Mouse (Mus musculus) liver, adult 2 months (tissue): ENCODE measurements around the gene Bard1. TPM values are rescaled to one million over a fixed set of nuclear protein-coding genes. Genes with fewer than 3 reads are reported as not detected.
A peak's percentile ranks its signal among the peaks of the same experiment; 100 is the strongest.

Experiments used
- DNase-seq: peaks from one replicate; pipeline ENCODE4 v3.0.0-alpha.2; 2011; ENCODE audit warnings: low read depth, low spot score; ENCODE audit errors: extremely low read depth
- H3K27ac ChIP-seq: fragments of 200-500 bp; replicated peaks from 2 replicates; pipeline ENCODE4 v1.5.1; 2012; ENCODE audit warnings: low read depth, mild to moderate bottlenecking, control low read depth, inconsistent platforms, low read length; ENCODE audit not compliant: insufficient read depth
- H3K27me3 ChIP-seq: fragments of 200-500 bp; 2 replicates; pipeline ENCODE4 v1.6.1; 2012; ENCODE audit warnings: mild to moderate bottlenecking, moderate library complexity, low read length, inconsistent platforms; ENCODE audit not compliant: control insufficient read depth, insufficient read depth
- H3K36me3 ChIP-seq: fragments of 200-500 bp; 2 replicates; pipeline ENCODE4 v1.6.1; 2012; ENCODE audit warnings: low read length, inconsistent platforms; ENCODE audit not compliant: control insufficient read depth, insufficient read depth
- H3K4me1 ChIP-seq: fragments of 200-500 bp; 2 replicates; pipeline ENCODE4 v1.6.1; 2011; ENCODE audit warnings: low read length; ENCODE audit not compliant: control insufficient read depth, insufficient read depth
- H3K4me3 ChIP-seq: fragments of 200-500 bp; 2 replicates; pipeline ENCODE4 v1.5.1; 2011; ENCODE audit warnings: low read depth, mild to moderate bottlenecking, control low read depth, low read length, moderate library complexity; ENCODE audit not compliant: insufficient read depth
- H3K79me2 ChIP-seq: fragments of 200-500 bp; 2 replicates; pipeline ENCODE4 v1.6.1; 2012; ENCODE audit warnings: inconsistent platforms, mild to moderate bottlenecking, low read length, moderate library complexity; ENCODE audit not compliant: control insufficient read depth, insufficient read depth
- H3K9ac ChIP-seq: fragments of 200-500 bp; 2 replicates; pipeline ENCODE4 v1.6.1; 2012; ENCODE audit warnings: low read depth, mild to moderate bottlenecking, control low read depth, inconsistent platforms, low read length
- CTCF ChIP-seq: fragments of 200-500 bp; IDR thresholded peaks from 2 replicates; pipeline ENCODE4 v1.5.1; 2011; ENCODE audit warnings: low read depth, low read length, control low read depth
- POLR2A ChIP-seq: fragments of 200-500 bp; IDR thresholded peaks from 2 replicates; pipeline ENCODE4 v1.6.1; 2011; ENCODE audit warnings: low read length, control low read depth; ENCODE audit not compliant: insufficient read depth; ENCODE audit errors: extremely low read depth
- WGBS: fragments of 180-500 bp; shearing (Covaris S2); methylation state at CpG from one replicate; pipeline ENCODE4 v1.1.7; 2018; 5-methylcytosine and 5-hydroxymethylcytosine counted together
- polyA plus RNA-seq: library from polyadenylated mRNA; depleted of rRNA; stranded (reverse); fragments of >200 nt; gene quantifications from 2 replicates; pipeline ENCODE4 v1.2.3, GENCODE M21; 2012
- total RNA-seq: library from RNA; depleted of rRNA; stranded (reverse); fragments of >200 nt; gene quantifications from 2 replicates; pipeline ENCODE4 v1.2.3, GENCODE M21; 2014

Gene Bard1
- total and polyA plus RNA-seq, 2 experiments = 0.05 to 0.18 TPM

- no peak for DNase-seq
- H3K79me2 ChIP-seq = no peaks in the 10 kb centered on the region
- no peak overlapping the region for H3K4me3 ChIP-seq
- no peak overlapping the region for H3K9ac ChIP-seq
- H3K36me3 ChIP-seq = no peaks in the 10 kb centered on the region
- no peaks in the 10 kb centered on the region for H3K27me3 ChIP-seq
- TF ChIP-seq CTCF (no peak), POLR2A (no peak)
- 94% methylated on average over 6 of the region's 6 CpGs for WGBS
- no peak overlapping the region for H3K27ac ChIP-seq
- H3K4me1 ChIP-seq = no peaks in the 10 kb centered on the region
These were observed 3.2 kb upstream of the Bard1 start for GRCm38 (mm10) chr1:71106127-71106526.

GRCm38 (mm10) chr1:71105724-71106123 is 2.8 kb upstream of the Bard1 start:
- no peak overlapping the region for H3K4me3 ChIP-seq
- H3K27me3 ChIP-seq = no peaks in the 10 kb centered on the region
- H3K36me3 ChIP-seq = no peaks in the 10 kb centered on the region
- H3K4me1 ChIP-seq = no peaks in the 10 kb centered on the region
- no peak overlapping the region for H3K9ac ChIP-seq
- no peaks in the 10 kb centered on the region for H3K79me2 ChIP-seq
- no peak overlapping the region for H3K27ac ChIP-seq
- 91% methylated on average over 8 of the region's 8 CpGs for WGBS
- no peak for DNase-seq
- TF ChIP-seq POLR2A (no peak), CTCF (no peak)

- no peak overlapping the region for H3K9ac ChIP-seq
- H3K4me1 ChIP-seq = peaks cover 3% of the 10 kb centered on the region; the same call in 1 of the 2 replicates
- DNase-seq = peak; percentile 28
- H3K4me3 ChIP-seq = peak overlapping the region; percentile 95
- no peak overlapping the region for H3K27ac ChIP-seq
- TF ChIP-seq POLR2A = no peak
- TF ChIP-seq CTCF = no peak
- H3K36me3 ChIP-seq = no peaks in the 10 kb centered on the region
- WGBS = 10% methylated on average over 18 of the region's 18 CpGs
- H3K27me3 ChIP-seq = no peaks in the 10 kb centered on the region
- no peaks in the 10 kb centered on the region for H3K79me2 ChIP-seq
These were observed 373 bp upstream of the Bard1 start for GRCm38 (mm10) chr1:71103174-71103864.

GRCm38 (mm10) chr1:71101369-71101970 is 1.5 kb downstream of the Bard1 start:
- WGBS = 67% methylated on average over 11 of the region's 11 CpGs
- Histone ChIP-seq H3K9ac (no peak overlapping the region), H3K4me3 (no peak overlapping the region)

GRCm38 (mm10) chr1:71100591-71101368 is 2.2 kb downstream of the Bard1 start:
- H3K79me2 ChIP-seq = no peaks in the 10 kb centered on the region
- TF ChIP-seq CTCF = no peak
- no peak for TF ChIP-seq POLR2A
- DNase-seq = no peak
- H3K36me3 ChIP-seq = no peaks in the 10 kb centered on the region
- H3K27me3 ChIP-seq = no peaks in the 10 kb centered on the region
- no peak overlapping the region for H3K9ac ChIP-seq
- no peak overlapping the region for H3K27ac ChIP-seq
- WGBS = 77% methylated on average over 5 of the region's 5 CpGs
- H3K4me3 ChIP-seq = no peak overlapping the region
- peaks cover 3% of the 10 kb centered on the region; the same call in 1 of the 2 replicates for H3K4me1 ChIP-seq

More at GRCm38 (mm10) chr1:71101369-71101970, 1.5 kb downstream of the Bard1 start:
- DNase-seq = no peak
- no peak for TF ChIP-seq POLR2A
- no peak for TF ChIP-seq CTCF
- H3K27me3 ChIP-seq = no peaks in the 10 kb centered on the region
- no peaks in the 10 kb centered on the region for H3K79me2 ChIP-seq
- H3K27ac ChIP-seq = no peak overlapping the region
- no peaks in the 10 kb centered on the region for H3K36me3 ChIP-seq
- H3K4me1 ChIP-seq = peaks cover 3% of the 10 kb centered on the region; the same call in 1 of the 2 replicates
